Mouse (Mus musculus): Measurements from ENCODE around the gene Sec24c.

Gene Sec24c

GRCm38 (mm10) chr14:20737306-20737705 lies 63.2 kb downstream of the Sec24c start:
- DNase-seq = peak; percentile 70 to 78

GRCm38 (mm10) chr14:20738511-20738910 lies 64.4 kb downstream of the Sec24c start:
- DNase-seq = no peak

GRCm38 (mm10) chr14:20741301-20741700 lies 67.2 kb downstream of the Sec24c start:
- DNase-seq = no peak

DNA sequence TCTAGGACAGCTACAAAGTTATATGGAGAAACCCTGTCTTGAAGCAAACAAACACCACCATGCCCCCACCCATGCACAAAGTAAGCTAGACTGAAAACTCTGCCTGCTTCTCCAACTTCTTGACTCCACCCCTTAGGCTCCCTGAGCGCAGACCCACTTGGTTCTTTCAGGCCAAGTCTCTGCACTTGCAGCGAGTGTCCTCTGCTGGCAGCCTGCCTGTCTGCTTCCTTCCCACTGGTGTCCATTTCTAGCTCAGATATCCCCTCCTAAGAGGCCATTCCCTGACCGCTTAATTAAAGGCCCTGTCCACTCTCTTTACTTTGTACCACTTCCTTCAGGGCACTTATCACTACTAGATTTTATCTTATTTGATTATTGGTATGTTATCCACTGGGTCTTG lies 69.5 kb downstream of the Sec24c start:
- DNase-seq = no peak
